Mouse (Mus musculus) neutrophil, adult 65 days (primary cell): Measurements from ENCODE around the gene Pgm2l1. TPM values are rescaled to one million over a fixed set of nuclear protein-coding genes. Genes with fewer than 3 reads are reported as not detected.

Experiments
- total RNA-seq: library from RNA; stranded (reverse); gene quantifications from 2 replicates; pipeline ENCODE4 v1.2.4, GENCODE M21; 2023

Pgm2l1 gene
- 4.8 and 6.3 TPM in 2 replicates for total RNA-seq

DNA sequence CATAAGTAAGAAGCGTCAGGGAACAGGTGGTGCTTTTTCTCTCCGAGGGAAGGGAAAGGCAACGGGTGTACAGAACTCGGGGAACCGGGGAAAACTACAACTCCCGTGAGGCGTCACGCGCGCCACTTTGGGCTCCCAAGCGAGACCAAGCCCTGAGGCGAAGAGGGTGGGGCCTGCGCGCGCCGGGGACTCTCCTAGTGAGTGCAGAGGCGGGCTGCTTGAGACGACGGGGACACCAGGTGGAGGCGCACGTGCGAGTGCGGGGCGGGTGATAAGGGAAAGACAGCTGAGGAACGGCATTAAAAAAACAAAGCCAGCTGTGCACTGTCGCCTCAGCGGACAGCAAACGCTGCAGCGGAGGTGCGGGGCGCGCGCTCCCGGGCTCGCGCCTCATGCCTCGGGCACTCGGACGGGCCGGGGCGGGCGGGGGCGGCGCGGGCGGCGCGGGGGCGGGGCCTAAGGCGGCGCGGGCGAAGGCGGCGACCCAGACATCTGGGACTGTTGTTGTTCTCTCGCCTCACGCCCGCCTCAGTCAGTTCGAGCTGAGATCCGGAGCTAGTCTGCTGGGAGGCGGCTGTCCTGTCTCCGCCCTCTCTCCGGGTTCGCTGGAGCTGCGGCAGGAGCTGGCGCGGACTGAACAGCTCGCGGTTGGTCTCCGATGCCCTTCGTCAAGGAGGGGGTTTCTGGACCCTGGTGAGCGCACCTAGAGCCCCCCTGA lies at the start of gene Pgm2l1:
Gene Pgm2l1, plus strand, starts transcription at position 237 of the 718 bp plus-strand sequence.

DNA sequence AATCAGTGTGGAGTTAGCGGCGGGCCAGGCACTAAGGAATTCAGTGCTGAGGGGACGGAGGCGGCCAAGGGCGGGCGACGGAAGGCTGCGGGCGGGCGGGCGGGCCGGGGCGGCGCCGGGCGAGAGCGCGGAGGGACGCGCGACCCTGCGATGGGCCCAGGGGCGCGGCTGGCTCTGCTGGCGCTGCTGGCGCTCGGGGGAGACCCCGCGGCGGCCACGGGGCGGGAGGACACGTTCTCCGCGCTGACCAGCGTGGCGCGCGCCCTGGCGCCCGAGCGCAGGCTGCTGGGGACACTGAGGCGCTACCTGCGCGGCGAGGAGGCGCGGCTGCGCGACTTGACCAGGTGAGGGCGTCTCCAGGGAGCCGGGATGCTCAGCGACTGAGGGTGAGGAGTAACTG lies 58.2 kb downstream of the Pgm2l1 start, which contains the start of gene P4ha3:
Gene P4ha3, plus strand, starts transcription at position 138 of the 400 bp plus-strand sequence.

Other genes with a start within 250 kb of the Pgm2l1 start
- gene Rnf169, start 246.9 kb upstream of the Pgm2l1 start, total RNA-seq, result 26.5 and 41.6 TPM in 2 replicates
- gene Chrdl2, start 221.2 kb upstream of the Pgm2l1 start, total RNA-seq, result not detected in 2 replicates
- gene Pold3, start 105.8 kb upstream of the Pgm2l1 start, total RNA-seq, result 43.0 and 54.1 TPM in 2 replicates
- 0.48 and 1.6 TPM in 2 replicates for gene Lipt2, start 68.1 kb upstream of the Pgm2l1 start, total RNA-seq
- gene Kcne3, start 50.9 kb upstream of the Pgm2l1 start, total RNA-seq, result 9.4 and 11.0 TPM in 2 replicates
- gene P4ha3, start 58.1 kb downstream of the Pgm2l1 start, total RNA-seq, result not detected in 2 replicates
- 18.4 and 19.2 TPM in 2 replicates for gene C2cd3, start 144.8 kb downstream of the Pgm2l1 start, total RNA-seq
- gene Ppme1, start 144.9 kb downstream of the Pgm2l1 start, total RNA-seq, result 24.7 and 37.3 TPM in 2 replicates
- 0.19 and 0.25 TPM in 2 replicates for gene Ucp3, start 245.6 kb downstream of the Pgm2l1 start, total RNA-seq